Mouse (Mus musculus): ENCODE data around the gene Gtsf1l.

- no peak for TF ChIP-seq CTCF (IDR thresholded peaks at IDR 0.05; ENCODE audit: borderline replicate concordance, control insufficient read depth, extremely low read depth, insufficient read depth, low read length, poor library complexity)
- no peak for TF ChIP-seq POLR2A (IDR thresholded peaks at IDR 0.05; ENCODE audit: control insufficient read depth, extremely low read depth, insufficient read depth, low read length, poor library complexity)
These were observed 49.3 kb upstream of the Gtsf1l start for GRCm38 (mm10) chr2:163136996-163137395.

Measured in thymus, adult 2 months (tissue).